Mouse (Mus musculus): ENCODE data around the gene Zbtb7b.

GRCm38 (mm10) chr3:89330346-89330745, 64.2 kb downstream of the Zbtb7b start:
- TF ChIP-seq POLR2A (IDR thresholded peaks at IDR 0.05; ENCODE audit: low read depth, low read length): no peak
- TF ChIP-seq CTCF (IDR thresholded peaks at IDR 0.05; ENCODE audit: borderline replicate concordance, insufficient read depth, low read length): no peak

All from embryonic fibroblast, embryonic 13.5 days (primary cell).